Mouse (Mus musculus): ENCODE data around the gene Cdca4.

GRCm38 (mm10) chr12:112850344-112850743 is 21.1 kb upstream of the Cdca4 start:
- no peak for TF ChIP-seq CTCF (conservative IDR thresholded peaks at IDR 0.05; ENCODE audit: insufficient read depth, insufficient read length, low read depth, low read length)
- TF ChIP-seq POLR2A (IDR thresholded peaks at IDR 0.05; ENCODE audit: low read depth, low read length) = no peak
